Mouse (Mus musculus) heart, adult 9 months (tissue): ENCODE data around the gene Pacsin1.

Experiments
- DNase-seq, 2 experiments: peaks; one replicate each; pipeline ENCODE4 v3.0.0; 2022; ENCODE audit warnings: low spot score in 2 of 2

The Pacsin1 gene

GRCm38 (mm10) chr17:27677756-27678155, 22.4 kb downstream of the Pacsin1 start:
- no peak for DNase-seq

- no peak for DNase-seq
Measured at GRCm38 (mm10) chr17:27678924-27679813, 23.9 kb downstream of the Pacsin1 start.

GRCm38 (mm10) chr17:27684886-27685549, 29.7 kb downstream of the Pacsin1 start:
- DNase-seq: no peak

- DNase-seq: no peak
Measured at GRCm38 (mm10) chr17:27685550-27685913, 30.2 kb downstream of the Pacsin1 start.

- no peak for DNase-seq
Measured at GRCm38 (mm10) chr17:27686395-27686794, 31.1 kb downstream of the Pacsin1 start.

GRCm38 (mm10) chr17:27690993-27691693, 35.8 kb downstream of the Pacsin1 start:
- no peak for DNase-seq

GRCm38 (mm10) chr17:27699641-27700244, 44.4 kb downstream of the Pacsin1 start:
- no peak for DNase-seq

GRCm38 (mm10) chr17:27700812-27701211, 45.5 kb downstream of the Pacsin1 start:
- DNase-seq: no peak

GRCm38 (mm10) chr17:27701856-27702255, 46.5 kb downstream of the Pacsin1 start:
- DNase-seq: no peak

- DNase-seq: peak; percentile 10 to 18
Measured at GRCm38 (mm10) chr17:27702518-27702917, 47.2 kb downstream of the Pacsin1 start.

- DNase-seq: no peak
Measured at GRCm38 (mm10) chr17:27703961-27704621, 48.8 kb downstream of the Pacsin1 start.

- DNase-seq: no peak
Measured at GRCm38 (mm10) chr17:27705661-27706060, 50.4 kb downstream of the Pacsin1 start.

- peak in 1 of 2 experiments; percentile 11 for DNase-seq
Measured at GRCm38 (mm10) chr17:27707954-27708661, 52.8 kb downstream of the Pacsin1 start.

- DNase-seq: no peak
Measured at GRCm38 (mm10) chr17:27709650-27710049, 54.3 kb downstream of the Pacsin1 start.

GRCm38 (mm10) chr17:27712832-27713231, 57.5 kb downstream of the Pacsin1 start:
- DNase-seq: no peak

- no peak for DNase-seq
Measured at GRCm38 (mm10) chr17:27716804-27717203, 61.5 kb downstream of the Pacsin1 start.

GRCm38 (mm10) chr17:27718250-27718649, 62.9 kb downstream of the Pacsin1 start:
- DNase-seq: no peak

- DNase-seq: no peak
Measured at GRCm38 (mm10) chr17:27719663-27720062, 64.4 kb downstream of the Pacsin1 start.

- no peak for DNase-seq
Measured at GRCm38 (mm10) chr17:27720326-27720725, 65.0 kb downstream of the Pacsin1 start.

GRCm38 (mm10) chr17:27721125-27721664, 65.9 kb downstream of the Pacsin1 start:
- DNase-seq: no peak
